Mouse (Mus musculus) ovary, postnatal 10 days (tissue): Measurements from ENCODE around the gene Ifnl2.
"Not testable (repeated sequence)": the region's sequence is repeated elsewhere in the genome, so short reads cannot be mapped to it uniquely, and the experiment has no call there.

ENCODE experiments used
- DNase-seq: peaks from one replicate; pipeline ENCODE4 v3.0.0; 2022; ENCODE audit warnings: low spot score

The Ifnl2 gene

DNA sequence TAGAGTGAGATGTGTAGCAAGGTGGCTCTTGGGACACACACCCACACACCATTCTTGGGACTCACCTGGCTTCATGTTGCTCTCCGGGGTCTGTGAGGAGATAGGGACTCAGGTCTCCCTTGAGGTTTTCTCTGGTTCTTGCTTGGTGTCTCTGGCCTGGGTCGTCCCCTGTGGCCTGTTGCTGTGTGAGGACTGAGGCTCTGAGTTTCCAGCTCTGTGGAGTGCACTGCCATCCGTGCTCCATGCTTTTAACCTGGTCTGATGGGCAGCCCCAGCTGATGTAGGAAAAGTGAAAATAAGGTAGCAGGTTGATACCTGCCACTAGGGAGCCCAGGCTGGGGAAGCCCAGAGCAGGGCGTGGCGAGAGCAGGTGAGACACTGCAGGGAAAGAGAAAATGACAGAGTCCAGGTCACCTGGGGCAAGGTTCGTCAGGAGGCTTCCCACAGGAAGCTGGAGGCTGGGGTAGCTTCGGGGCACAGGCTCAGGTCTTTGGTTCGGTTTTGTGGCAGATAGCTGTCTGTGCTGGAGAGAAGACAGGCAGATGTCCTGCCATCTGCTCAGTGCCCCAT is at the start of gene Ifnl2:
Gene Ifnl2 (minus strand): TSS at position 51 of the 570 bp plus-strand sequence.
- DNase-seq = not testable (repeated sequence)

DNA sequence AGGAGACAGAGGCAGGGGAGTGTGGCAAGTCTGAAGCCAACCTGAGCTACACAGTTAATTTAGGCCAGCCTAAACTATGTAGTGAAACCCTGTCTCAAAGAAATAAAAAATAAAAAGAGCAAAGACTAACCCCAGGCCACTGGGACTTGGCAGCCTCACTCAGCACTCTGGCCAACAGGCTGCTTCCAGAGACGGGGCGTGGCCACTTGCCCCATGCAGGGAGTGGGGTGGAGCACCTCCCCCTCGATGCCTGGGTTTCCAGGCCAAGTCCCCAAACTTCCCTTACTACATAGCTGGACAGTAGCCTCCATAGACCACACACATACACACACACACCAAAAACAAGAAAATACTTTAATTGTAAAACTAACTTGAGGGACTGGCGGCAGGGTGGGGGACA is 48.2 kb upstream of the Ifnl2 start:
- no peak for DNase-seq

DNA sequence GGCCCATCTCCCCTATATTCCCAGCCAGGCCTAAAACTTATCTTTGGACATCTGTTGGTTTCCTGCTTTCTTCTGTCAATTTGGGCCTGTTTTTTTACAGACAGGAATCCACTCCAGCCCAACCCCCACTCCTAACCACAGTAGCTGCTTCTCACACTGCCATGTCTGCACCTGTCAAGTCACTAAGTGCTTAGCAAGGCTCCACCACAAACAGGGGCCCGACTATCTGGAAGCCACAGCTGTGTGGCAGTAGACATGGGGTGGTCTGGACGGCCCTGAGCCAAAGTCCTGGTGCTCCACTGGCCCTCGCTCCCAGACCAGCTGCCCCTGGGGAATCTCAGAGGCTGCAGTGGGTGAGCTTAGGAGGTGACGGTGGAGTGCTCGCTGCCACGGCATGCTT is 47.5 kb upstream of the Ifnl2 start:
- DNase-seq = no peak

DNA sequence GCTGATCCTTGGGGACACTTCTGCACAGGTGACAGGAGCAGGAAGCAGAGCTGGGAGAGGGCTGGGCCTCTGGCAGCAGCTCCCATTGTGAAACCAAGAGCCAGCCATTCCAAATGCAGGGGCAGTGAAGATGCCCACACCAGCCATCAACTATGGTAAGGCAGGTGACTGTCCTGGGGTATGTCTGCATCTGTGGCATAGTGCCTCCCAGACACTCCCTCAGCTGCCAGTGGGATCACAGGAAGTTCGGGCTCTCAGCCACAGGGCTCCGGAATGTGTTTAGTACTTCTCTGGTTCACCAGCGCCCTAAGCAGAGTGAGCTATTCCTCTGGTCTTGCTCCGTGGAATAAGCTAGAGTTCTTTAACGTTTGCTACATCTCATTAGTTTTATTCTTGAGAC is 46.8 kb upstream of the Ifnl2 start:
- DNase-seq = no peak

DNA sequence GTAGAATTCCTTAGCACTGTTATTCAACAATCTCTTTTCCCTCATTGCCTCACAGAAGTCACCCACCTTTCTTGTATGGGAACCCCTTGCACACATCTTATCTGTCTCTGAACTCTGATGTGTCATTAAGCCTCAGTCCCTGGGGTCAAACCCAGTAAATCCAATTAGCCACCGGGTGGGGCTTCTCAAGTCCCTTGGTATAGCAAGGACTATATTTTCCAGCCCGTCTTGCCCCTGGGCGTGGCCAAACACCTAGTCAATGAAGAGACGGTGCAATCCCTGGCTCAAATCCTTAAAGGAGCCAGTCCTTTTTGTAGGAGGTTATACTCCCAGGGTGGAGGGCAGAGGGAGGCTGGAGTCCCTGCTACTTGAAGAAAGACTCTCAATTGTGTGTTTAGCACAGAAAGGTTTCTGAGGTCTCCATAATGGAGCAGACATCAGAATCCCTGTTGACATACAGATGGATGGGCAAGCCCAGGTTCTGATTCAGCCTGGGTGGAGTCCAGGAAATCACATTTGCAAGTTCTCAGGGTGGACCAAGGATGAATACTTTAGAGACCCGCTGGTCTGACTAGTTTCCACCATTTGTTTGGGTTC is 45.8 kb upstream of the Ifnl2 start:
- DNase-seq = no peak

DNA sequence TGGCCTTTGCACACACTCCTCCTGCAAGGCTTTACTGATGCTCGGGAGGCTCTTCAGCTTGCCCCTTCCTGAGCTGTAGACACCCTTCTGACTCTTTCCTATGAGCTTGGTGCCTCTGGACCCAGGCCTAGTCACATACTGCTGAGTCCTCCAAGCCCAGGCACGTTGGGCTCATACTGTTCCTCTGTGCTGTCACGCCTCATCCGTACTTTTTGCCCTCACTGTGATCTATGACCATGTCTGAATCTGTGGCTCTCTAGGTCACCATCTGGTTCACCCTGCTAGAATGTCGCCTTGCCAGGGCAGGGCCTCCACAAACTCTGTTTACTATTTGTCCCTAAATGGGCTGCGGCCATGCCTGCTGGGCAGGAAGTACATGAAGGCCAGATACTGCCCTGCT is 42.8 kb upstream of the Ifnl2 start:
- no peak for DNase-seq

DNA sequence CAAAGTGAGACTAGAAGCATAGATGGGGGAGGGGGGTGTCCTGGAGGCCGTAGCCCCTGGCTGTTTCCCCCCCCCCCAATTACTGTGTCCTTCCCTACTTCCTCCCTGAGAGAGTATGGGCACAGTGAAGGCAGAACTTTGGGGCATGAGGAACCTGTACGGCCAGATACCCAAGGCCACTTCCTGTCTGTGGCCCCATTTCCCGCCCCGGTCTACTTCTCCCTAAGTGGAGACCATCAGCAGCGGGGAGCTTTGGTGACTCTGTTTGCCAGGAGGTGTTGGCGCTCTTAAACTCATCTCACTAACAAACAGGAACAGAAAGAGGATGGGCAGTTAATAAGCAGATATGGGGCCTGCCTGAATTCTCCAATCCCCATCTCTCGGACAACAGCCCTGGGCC is 37.4 kb upstream of the Ifnl2 start:
- no peak for DNase-seq

DNA sequence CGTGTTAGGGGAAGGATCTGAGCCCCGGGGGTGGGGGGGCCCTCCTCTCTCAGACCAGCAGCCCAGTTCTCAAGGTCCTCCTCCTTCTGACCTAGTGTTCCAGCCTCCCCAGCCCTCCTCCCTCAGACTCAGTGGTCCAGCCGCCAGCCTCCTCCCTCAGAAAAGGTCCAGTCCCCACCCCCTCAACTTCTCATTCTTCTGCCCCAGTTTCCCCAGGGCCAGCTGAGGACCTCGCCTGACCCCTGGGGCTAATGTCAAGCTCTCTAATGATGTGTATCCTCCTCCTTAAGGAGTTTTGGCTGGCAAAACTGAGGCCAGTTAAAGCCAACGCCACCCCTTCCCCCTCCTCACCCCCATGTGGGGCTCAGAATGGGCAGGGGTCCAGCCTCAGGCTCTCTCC is 36.9 kb upstream of the Ifnl2 start, which contains the start of gene Nccrp1:
Gene Nccrp1 (minus strand): TSS at position 101 of the 400 bp plus-strand sequence.
- DNase-seq = no peak

DNA sequence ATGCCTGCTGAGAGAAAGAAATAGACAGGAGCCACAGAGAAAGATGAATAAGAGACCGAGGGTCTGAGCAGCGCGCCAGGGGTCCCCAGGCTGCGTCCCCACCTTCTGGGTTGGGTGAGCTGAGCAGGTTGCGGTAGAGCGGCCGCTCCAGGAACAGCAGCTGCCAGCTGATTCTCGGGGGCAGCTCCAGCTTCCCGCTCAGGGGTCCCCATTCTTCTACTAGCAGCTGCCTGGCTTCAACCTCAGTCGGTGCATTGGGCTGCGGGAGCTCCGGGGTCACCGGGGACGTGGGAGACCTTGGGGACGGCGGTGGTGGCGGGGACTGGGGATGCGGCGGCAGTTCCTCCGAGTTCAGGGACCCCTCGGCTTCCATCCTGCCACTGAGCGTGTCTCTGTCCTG is 36.4 kb upstream of the Ifnl2 start:
- DNase-seq = no peak

DNA sequence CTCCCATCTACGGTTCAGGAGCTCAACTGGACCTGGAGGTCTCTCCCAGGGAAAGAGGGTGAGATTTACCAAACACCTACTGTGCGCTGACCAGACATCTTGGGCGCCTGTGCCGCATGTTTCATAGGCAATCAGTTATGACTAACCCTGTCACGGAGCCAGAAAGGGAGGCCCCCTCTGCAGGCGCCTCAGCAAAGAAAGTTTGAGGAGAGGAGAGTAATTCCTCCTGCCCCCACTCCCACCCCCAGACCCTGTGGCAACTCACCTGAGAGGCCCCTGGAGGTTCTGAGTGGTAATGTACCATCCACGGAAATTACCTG is 35.6 kb upstream of the Ifnl2 start:
- no peak for DNase-seq

DNA sequence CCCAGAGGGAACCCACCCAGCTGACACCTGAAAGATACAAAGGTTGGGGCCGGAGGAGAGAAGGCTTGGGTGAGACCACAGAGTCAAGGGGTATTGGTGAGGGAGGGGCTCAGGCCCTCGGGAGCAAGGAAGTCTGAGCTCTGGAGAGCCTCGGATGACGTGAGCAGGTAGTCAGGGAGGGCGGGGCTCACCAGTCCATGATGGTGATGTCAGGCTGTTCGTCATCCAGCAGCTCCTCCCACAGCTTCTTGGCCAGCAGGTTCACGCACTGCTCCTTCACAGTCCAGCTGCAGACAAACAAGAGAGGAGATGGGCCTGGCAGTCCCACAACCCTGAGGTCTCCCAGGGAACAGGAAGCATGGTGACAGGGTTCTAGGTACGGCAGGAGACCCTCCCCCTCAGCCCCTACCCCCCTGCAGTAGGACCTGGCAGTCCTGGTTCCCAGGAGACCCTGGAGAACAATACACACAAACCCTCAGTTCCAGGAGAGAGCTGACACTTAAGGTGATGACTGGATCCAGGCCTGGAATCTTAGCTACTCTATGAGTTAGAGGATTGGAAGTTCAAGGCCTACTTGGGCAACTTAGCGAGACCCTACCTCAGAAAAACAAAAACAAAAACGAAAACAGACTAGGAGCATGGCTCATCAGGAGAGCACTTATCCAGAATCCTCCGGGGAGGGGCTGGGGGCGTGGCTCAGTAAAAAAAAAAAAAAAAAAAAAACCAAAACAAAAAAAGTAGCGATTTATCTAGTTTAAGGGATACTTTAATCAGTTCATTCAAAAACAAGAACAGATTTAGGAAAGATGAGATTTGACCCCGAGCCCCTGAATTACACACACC is 35.0 kb upstream of the Ifnl2 start:
- no peak for DNase-seq

DNA sequence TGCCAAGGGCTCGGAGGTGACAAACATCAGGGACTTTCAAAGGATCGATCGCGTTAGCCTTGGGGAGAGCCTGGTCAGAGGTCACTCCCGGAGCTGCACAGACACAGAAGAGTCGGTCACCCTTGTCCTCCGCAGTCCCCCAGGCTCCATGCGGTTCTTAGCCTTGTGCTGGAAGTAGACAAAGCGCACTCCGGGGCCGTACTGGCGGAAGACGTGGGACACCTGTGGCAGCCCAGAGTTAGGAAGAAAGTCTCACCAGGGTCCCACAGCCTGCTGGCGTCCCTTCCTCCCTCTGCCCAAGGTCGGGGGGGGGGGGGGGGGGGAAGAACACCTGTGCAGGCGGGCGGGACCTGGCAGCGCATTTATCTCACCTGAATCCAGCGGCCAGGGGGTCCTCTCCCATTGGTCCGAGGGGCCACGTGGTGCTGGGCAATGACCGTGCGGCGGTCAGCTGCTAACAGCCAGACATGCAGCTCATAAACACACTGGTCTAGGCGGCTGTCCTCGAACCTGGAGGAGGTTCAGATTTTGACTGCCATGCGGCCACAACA is 33.9 kb upstream of the Ifnl2 start:
- no peak for DNase-seq

DNA sequence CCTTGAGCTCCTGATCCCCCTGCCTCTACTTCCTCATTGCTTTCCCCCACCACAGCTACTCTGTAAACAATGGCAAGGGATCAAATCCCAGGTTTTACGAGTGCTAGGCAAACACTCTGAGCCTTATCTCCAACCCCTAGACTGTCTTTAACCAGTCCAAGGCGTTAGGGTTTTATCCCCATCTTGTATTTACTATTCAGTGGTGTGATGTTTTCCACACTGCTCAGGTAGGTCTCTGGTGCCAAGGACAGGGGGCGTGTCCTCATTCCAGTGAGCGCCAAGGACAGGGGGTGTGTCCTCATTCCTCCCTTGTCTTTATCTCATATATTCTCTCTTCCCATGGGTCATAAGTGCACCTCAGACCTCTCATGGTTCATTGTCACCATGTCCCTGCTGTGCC is 30.3 kb upstream of the Ifnl2 start, which contains the start of gene Sycn:
Gene Sycn (plus strand): TSS at position 360 of the 400 bp plus-strand sequence.
- no peak for DNase-seq

DNA sequence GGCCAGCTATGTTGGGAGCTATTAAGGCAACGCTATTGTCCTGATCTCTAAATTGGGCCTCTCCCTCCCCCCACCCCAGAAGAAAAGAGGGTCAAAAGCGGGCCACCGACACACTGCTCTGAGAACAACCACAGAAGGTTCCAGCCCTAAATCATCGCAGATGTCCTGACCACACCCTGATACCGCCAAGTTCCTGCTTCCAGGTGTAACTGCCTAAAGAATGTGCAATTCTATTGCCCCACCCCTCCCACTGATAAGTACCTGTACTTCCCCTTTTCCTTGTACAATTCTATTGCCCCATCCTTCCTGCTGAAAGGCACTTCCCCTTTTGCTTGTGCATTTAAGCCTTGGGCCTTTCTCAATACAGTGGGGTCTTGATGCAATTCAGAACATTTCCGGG is 28.6 kb upstream of the Ifnl2 start:
- DNase-seq = not testable (repeated sequence)

DNA sequence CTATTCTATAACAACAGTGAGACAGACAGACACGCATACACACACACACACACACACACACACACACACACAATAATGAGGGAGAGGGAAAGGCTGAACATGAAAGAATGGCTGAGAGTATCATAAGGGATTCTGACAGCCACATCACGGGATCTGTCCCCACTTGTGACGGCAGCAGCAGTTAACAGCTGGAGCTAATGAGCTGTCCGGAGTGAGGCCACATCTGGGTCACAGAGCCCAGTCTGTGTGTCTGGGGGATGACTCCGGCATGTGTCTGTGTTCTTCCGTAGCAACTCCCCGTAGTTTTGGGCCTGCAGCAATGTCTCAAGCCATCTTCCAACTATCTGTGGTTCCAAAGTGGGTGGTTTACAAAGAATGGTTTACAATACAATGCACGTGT is 21.8 kb upstream of the Ifnl2 start:
- DNase-seq = no peak

DNA sequence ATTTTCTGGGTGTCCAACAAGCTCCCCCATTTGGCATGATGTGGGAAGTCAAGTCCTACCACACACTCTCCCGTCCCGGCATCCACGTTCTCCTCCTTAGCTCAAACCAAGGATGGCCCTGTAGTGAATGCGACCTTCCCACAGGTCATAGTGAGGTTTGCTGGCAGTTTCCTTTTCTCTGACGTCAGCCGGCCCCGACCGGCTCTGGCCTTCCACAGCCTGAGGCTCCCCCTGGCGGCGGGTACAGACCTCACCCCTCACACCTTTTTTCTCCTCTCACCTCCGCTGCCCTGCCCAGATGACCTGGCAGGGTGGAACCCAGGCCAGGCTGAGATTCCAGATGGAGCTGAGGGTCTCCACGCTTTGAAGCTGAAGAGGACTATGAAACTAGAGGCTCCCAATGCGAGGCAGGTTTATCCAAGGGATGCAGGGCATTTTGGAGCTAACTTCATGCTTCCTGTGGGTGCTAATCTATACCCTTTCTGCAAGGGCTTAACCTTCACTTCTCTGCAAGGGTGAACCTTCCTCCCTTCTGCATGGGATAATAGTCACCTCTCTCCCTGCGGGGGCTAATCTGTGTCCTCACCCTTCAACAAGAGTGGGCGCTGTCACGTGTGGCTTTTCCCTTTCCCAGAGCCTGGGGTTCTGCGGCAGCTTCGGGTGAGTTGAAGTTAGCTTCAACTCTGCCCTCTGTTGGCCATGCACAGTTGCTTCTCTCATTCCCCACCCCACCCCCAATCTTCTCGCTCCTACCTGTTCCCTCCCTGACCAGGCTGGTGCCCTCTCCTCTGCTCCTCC is 17.9 kb upstream of the Ifnl2 start:
- peak; percentile 52 for DNase-seq

DNA sequence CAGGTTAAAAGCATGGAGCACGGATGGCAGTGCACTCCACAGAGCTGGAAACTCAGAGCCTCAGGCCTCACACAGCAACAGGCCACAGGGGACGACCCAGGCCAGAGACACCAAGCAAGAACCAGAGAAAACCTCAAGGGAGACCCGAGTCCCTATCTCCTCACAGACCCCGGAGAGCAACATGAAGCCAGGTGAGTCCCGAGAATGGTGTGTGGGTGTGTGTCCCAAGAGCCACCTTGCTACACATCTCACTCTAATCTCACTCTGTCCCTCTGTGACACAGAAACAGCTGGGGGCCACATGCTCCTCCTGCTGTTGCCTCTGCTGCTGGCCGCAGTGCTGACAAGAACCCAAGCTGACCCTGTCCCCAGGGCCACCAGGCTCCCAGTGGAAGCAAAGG is 12.3 kb upstream of the Ifnl2 start, which contains the start of gene Ifnl3:
Gene Ifnl3 (plus strand): TSS at position 301 of the 400 bp plus-strand sequence.
- not testable (repeated sequence) for DNase-seq

DNA sequence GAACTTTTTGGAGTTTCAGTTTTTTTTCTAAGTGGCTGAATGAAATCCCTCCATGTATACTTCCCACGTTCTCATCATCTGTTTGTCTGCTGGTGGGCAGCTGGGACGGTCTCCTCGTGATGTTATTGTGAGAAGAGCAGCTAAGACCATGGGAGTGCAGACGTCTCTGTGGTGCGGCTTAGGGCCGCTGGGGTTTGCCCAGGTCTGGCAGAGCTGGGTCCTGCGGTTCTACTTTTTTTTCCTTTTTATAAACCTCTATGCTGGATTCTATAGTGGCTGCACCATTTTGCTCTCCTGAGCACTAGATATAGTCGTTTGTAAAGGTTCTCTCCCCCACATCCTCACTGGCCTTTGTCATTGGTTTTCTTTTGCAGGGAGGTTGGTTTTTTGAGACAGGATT is 1.2 kb upstream of the Ifnl2 start:
- DNase-seq = no peak

DNA sequence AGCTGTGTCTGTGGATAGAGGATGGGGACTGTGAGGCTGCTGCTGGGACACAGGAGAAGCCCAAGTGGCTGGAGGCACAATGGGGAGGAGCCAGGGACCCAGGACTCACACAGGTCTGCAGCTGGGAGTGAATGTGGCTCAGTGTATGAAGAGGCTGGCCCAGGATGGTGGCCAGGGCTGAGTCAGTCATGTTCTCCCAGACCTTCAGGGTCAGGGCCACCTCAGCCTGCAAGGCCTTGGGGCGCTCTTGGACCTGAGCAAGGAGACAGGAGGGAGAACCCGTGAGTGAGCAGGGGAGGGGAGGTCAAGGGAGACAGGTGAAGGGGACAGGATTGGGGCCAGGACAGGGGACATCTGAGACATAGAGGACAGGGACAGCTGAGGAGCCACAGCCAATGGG is 1.1 kb downstream of the Ifnl2 start:
- DNase-seq = not testable (repeated sequence)

DNA sequence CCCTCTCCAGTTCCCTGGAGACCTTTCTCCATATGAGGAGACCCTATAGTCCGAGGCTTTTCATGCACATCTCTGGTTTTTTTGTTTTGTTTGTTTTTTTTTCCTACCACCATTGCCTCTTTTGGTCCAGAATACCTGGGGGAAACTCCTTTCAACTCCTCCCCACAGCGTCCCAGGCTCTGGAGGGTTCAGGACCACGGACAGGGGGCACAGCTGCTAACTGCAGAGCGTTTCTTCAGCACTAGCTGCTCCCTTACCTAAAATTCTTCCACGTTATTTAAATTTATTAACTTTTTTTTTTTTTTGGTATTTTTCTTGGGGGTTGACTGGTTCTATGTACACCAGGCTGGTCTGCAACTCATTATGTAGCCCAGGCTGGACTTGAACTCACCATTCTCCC is 4.7 kb downstream of the Ifnl2 start:
- no peak for DNase-seq

DNA sequence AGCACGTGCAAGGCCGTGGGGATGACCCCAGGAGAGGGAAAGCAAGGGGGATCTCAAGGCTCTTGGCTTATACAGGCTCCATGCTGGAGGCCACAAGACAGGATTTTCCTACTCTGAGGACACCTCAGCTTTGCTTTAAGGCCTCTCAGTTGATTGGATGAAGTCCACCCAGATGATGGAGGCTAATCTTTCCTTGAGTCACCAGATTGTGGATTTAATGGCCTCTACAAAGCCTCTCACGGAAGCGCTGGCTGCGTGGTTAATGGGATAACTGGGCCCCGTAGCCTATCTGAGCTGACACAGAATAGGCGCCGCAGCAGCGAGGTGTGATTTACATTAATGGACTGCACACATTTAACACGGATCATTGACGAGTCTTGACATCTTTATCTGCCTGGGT is 14.8 kb downstream of the Ifnl2 start:
- no peak for DNase-seq

DNA sequence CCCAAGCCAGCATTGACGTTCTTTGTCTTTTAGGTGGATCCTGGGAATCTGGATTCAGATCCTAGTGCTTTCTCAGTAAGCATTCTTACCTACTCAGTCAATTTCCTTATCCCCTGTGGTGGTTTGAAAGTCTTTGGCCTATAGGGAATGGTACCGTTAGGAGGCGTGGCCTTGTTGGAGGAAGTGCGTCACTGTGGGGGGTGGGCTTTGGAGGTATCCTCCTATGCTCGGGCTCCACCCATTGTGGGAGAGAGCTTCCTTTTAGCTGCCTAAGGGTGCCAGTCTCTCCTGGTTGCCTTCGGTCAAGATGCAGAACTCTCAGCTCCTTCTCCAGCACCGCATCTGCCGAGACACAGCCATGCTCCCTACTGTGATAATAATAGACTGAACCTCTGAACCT is 17.9 kb downstream of the Ifnl2 start:
- no peak for DNase-seq
